Mouse (Mus musculus) inflammation-experienced regulatory T-cells, adult 16 weeks (primary cell): ENCODE data around the gene Lypla2. TPM values are rescaled to one million over a fixed set of nuclear protein-coding genes. Genes with fewer than 3 reads are reported as not detected.

Experiments
- polyA plus RNA-seq: library from polyadenylated mRNA; unstranded; fragments of 100-300 nt; shearing (Covaris generic); gene quantifications from one replicate; pipeline ENCODE4 v1.2.1, GENCODE M21; 2017

The Lypla2 gene
- polyA plus RNA-seq = 370 TPM

GRCm38 (mm10) chr4:135972556-135972906 lies at the start of gene Lypla2:
Gene Lypla2 (minus strand): TSS chr4:135972626.

GRCm38 (mm10) chr4:136021549-136022047 lies 49.2 kb upstream of the Lypla2 start, which contains the start of gene Eloa:
Gene Eloa (minus strand): TSS chr4:136021763.

GRCm38 (mm10) chr4:135986943-135987710 lies 14.7 kb upstream of the Lypla2 start, which contains the start of gene Pithd1:
Gene Pithd1 (minus strand): TSS chr4:135987264.

GRCm38 (mm10) chr4:135963457-135964193 lies 8.8 kb downstream of the Lypla2 start, which contains the start of gene Gale:
Gene Gale (plus strand): TSS chr4:135963727.

GRCm38 (mm10) chr4:135946278-135946658 lies 26.2 kb downstream of the Lypla2 start, which contains the start of gene Hmgcl:
Gene Hmgcl (plus strand): TSS chr4:135946448.

GRCm38 (mm10) chr4:135920304-135921241 lies 51.9 kb downstream of the Lypla2 start, which contains the start of gene Fuca1:
Gene Fuca1 (plus strand): TSS chr4:135920735.

Other genes starting within 250 kb of the Lypla2 start
- gene Il22ra1, start 244.5 kb downstream of the Lypla2 start, polyA plus RNA-seq = not detected
- gene Myom3, start 212.9 kb downstream of the Lypla2 start, polyA plus RNA-seq = not detected
- gene Srsf10, start 116.9 kb downstream of the Lypla2 start, polyA plus RNA-seq = 207 TPM
- gene Pnrc2, start 98.8 kb downstream of the Lypla2 start, polyA plus RNA-seq = 237 TPM
- gene Cnr2, start 77.2 kb downstream of the Lypla2 start, polyA plus RNA-seq = 23.3 TPM
- gene Fuca1, start 51.9 kb downstream of the Lypla2 start, polyA plus RNA-seq = 124 TPM
- 89.1 TPM for gene Hmgcl, start 26.2 kb downstream of the Lypla2 start, polyA plus RNA-seq
- gene Gale, start 8.9 kb downstream of the Lypla2 start, polyA plus RNA-seq = 30.6 TPM
- 10.0 TPM for gene Pithd1, start 14.6 kb upstream of the Lypla2 start, polyA plus RNA-seq
- gene Eloa, start 49.1 kb upstream of the Lypla2 start, polyA plus RNA-seq = 77.0 TPM
- gene Rpl11, start 80.8 kb upstream of the Lypla2 start, polyA plus RNA-seq = 301 TPM
- gene Id3, start 170.9 kb upstream of the Lypla2 start, polyA plus RNA-seq = 265 TPM
- gene E2f2, start 199.8 kb upstream of the Lypla2 start, polyA plus RNA-seq = 17.4 TPM
- 0.32 TPM for gene Asap3, start 233.7 kb upstream of the Lypla2 start, polyA plus RNA-seq